Mouse (Mus musculus) myocyte (in vitro differentiated cells): ENCODE data around the gene Spata5. TPM values are rescaled to one million over a fixed set of nuclear protein-coding genes. Genes with fewer than 3 reads are reported as not detected.

ENCODE experiments used
- H3K27me3 ChIP-seq: one replicate; pipeline ENCODE4 v1.6.1; 2011; ENCODE audit not compliant: control insufficient read depth, insufficient read depth, insufficient read length
- H3K36me3 ChIP-seq: one replicate; pipeline ENCODE4 v1.6.1; 2011; ENCODE audit not compliant: control insufficient read depth, insufficient read depth
- H3K4me2 ChIP-seq: one replicate; pipeline ENCODE4 v1.6.1; 2011; ENCODE audit warnings: low read depth, control low read depth
- H3K4me3 ChIP-seq: one replicate; pipeline ENCODE4 v1.5.1; 2011; ENCODE audit warnings: mild to moderate bottlenecking, control low read depth, moderate library complexity
- H3K79me2 ChIP-seq: one replicate; pipeline ENCODE4 v1.6.1; 2011; ENCODE audit not compliant: control insufficient read depth, insufficient read depth
- H3ac ChIP-seq: one replicate; pipeline ENCODE4 v1.6.1; 2011; ENCODE audit not compliant: control insufficient read depth, insufficient read length
- CEBPB ChIP-seq: IDR thresholded peaks from 2 replicates; pipeline ENCODE4 v1.6.1; 2011; ENCODE audit warnings: mild to moderate bottlenecking, moderate library complexity; ENCODE audit not compliant: poor library complexity, insufficient read depth, severe bottlenecking
- E2F4 ChIP-seq: IDR thresholded peaks from one replicate; pipeline ENCODE4 v1.6.1; 2011; ENCODE audit warnings: mild to moderate bottlenecking, control low read depth, moderate library complexity; ENCODE audit not compliant: insufficient read depth
- MAX ChIP-seq: IDR thresholded peaks from one replicate; pipeline ENCODE4 v1.6.1; 2011; ENCODE audit warnings: low read depth, mild to moderate bottlenecking, control low read depth
- MYOD1 ChIP-seq, 3 experiments: IDR thresholded peaks; one replicate each; pipeline ENCODE4 v1.6.1; 2011; ENCODE audit warnings: control low read depth in 2 of 3, low read depth in 2 of 3, mild to moderate bottlenecking in 2 of 3, moderate library complexity in 1 of 3; ENCODE audit not compliant: insufficient read length in 2 of 3, control insufficient read depth in 1 of 3
- MYOG ChIP-seq, 3 experiments: IDR thresholded peaks; one replicate each; pipeline ENCODE4 v1.6.1; 2011; ENCODE audit warnings: control low read depth in 2 of 3, low read depth in 2 of 3, mild to moderate bottlenecking in 2 of 3; ENCODE audit not compliant: insufficient read length in 2 of 3, control insufficient read depth in 1 of 3, insufficient read depth in 1 of 3
- POLR2A ChIP-seq: IDR thresholded peaks from one replicate; pipeline ENCODE4 v1.6.1; 2011; ENCODE audit warnings: low read depth, mild to moderate bottlenecking, control low read depth, moderate library complexity; ENCODE audit not compliant: insufficient read length
- POLR2AphosphoS2 ChIP-seq: IDR thresholded peaks from one replicate; pipeline ENCODE4 v1.6.1; 2011; ENCODE audit warnings: low read depth, control low read depth; ENCODE audit not compliant: insufficient read length
- REST ChIP-seq: IDR thresholded peaks from one replicate; pipeline ENCODE4 v1.6.1; 2011; ENCODE audit warnings: mild to moderate bottlenecking, control low read depth, moderate library complexity; ENCODE audit not compliant: insufficient read depth, insufficient read length
- SRF ChIP-seq: IDR thresholded peaks from one replicate; pipeline ENCODE4 v1.6.1; 2011; ENCODE audit warnings: low read depth; ENCODE audit not compliant: control insufficient read depth, insufficient read length
- TCF12 ChIP-seq: IDR thresholded peaks from one replicate; pipeline ENCODE4 v1.6.1; 2011; ENCODE audit warnings: mild to moderate bottlenecking, control low read depth; ENCODE audit not compliant: poor library complexity, insufficient read depth, severe bottlenecking
- TCF3 ChIP-seq: IDR thresholded peaks from one replicate; pipeline ENCODE4 v1.6.1; 2011; ENCODE audit warnings: low read depth, control low read depth; ENCODE audit not compliant: insufficient read length
- USF1 ChIP-seq: IDR thresholded peaks from one replicate; pipeline ENCODE4 v1.6.1; 2011; ENCODE audit warnings: low read depth, mild to moderate bottlenecking, control low read depth, moderate library complexity
- polyA plus RNA-seq: library from polyadenylated mRNA; unstranded; fragments of >200 nt; fragmentation: generic; extraction: Trizol; gene quantifications from one replicate; pipeline ENCODE4 v1.2.1, GENCODE M21; 2012; ENCODE audit warnings: missing spikeins

The Spata5 gene
- polyA plus RNA-seq, 1 experiment = 24.2 TPM

DNA sequence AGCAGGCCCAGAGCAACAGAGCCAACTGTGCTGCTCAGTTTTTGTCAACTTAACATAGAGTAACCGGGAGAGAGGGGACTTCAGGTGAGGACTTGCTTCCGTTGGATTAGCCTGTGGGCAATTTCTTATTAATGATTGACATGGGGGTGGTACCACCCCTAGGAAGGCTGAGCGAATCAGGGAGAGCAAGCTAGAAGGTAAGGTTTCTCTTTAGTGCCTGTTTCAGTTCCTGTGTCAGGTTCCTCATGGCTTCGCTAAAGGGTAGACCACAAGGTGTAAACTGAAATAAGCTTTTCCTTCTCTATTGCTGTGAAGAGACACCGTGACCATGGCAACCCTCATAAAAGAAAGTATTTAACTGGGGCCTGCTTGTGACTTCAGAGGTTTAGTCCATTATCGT lies 32.4 kb upstream of the Spata5 start:
- Histone ChIP-seq H3K36me3 (no peaks in the 10 kb centered on the region), H3ac (no peak overlapping the region), H3K79me2 (no peaks in the 10 kb centered on the region), H3K4me2 (no peak overlapping the region), H3K27me3 (no peaks in the 10 kb centered on the region), H3K4me3 (no peak overlapping the region)
- no peak for TF ChIP-seq MAX
- TF ChIP-seq MYOG (IDR thresholded peaks at IDR 0.05; ENCODE audit: control insufficient read depth in 1 of 3, insufficient read depth in 1 of 3, insufficient read length in 2 of 3, low read depth in 2 of 3) = no peak
- TF ChIP-seq POLR2AphosphoS2 = no peak
- TF ChIP-seq USF1 = no peak
- TF ChIP-seq E2F4 = no peak
- no peak for TF ChIP-seq REST
- no peak for TF ChIP-seq POLR2A
- TF ChIP-seq CEBPB = no peak
- TF ChIP-seq TCF3 = no peak
- no peak for TF ChIP-seq MYOD1 (IDR thresholded peaks at IDR 0.05; ENCODE audit: control insufficient read depth in 1 of 3, insufficient read length in 2 of 3, low read depth in 2 of 3)
- TF ChIP-seq SRF = no peak
- TF ChIP-seq TCF12 = no peak

GRCm38 (mm10) chr3:37396930-37397608 lies 22.6 kb upstream of the Spata5 start:
- no peak overlapping the region for H3K4me2 ChIP-seq
- H3K36me3 ChIP-seq = no peaks in the 10 kb centered on the region
- TF ChIP-seq MAX (no peak), POLR2AphosphoS2 (no peak), SRF (no peak)
- H3K4me3 ChIP-seq = no peak overlapping the region
- H3ac ChIP-seq = no peak overlapping the region
- no peaks in the 10 kb centered on the region for H3K79me2 ChIP-seq
- H3K27me3 ChIP-seq = no peaks in the 10 kb centered on the region

DNA sequence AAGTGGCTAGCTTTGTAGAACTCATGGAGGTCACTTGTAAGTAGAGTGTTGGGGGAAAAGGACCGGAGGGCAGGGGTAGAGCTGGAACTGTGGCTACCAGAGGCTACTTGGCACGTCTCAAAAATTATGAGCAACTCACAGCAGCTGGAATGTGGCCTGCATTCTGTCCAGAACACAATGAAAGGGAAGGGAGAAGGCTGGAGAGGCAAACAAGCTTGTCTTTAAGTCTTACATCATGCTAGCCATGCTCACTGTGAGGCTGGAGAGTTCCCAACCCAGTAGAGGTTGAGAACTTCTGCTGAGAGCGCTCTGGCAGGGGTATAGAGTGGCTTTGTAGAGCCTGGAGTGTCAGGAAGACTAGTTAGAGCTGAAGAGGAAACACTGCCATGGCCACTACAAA lies 22.1 kb upstream of the Spata5 start:
- Histone ChIP-seq H3K79me2 (no peaks in the 10 kb centered on the region), H3K4me2 (no peak overlapping the region), H3K4me3 (no peak overlapping the region), H3K36me3 (no peaks in the 10 kb centered on the region), H3K27me3 (no peaks in the 10 kb centered on the region), H3ac (no peak overlapping the region)
- TF ChIP-seq MYOD1 (IDR thresholded peaks at IDR 0.05; ENCODE audit: control insufficient read depth in 1 of 3, insufficient read length in 2 of 3, low read depth in 2 of 3) (no peak), POLR2A (no peak), REST (no peak), POLR2AphosphoS2 (no peak), MYOG (IDR thresholded peaks at IDR 0.05; ENCODE audit: control insufficient read depth in 1 of 3, insufficient read depth in 1 of 3, insufficient read length in 2 of 3, low read depth in 2 of 3) (no peak), E2F4 (no peak), CEBPB (no peak), TCF12 (no peak), USF1 (no peak), MAX (no peak), TCF3 (no peak), SRF (no peak)

DNA sequence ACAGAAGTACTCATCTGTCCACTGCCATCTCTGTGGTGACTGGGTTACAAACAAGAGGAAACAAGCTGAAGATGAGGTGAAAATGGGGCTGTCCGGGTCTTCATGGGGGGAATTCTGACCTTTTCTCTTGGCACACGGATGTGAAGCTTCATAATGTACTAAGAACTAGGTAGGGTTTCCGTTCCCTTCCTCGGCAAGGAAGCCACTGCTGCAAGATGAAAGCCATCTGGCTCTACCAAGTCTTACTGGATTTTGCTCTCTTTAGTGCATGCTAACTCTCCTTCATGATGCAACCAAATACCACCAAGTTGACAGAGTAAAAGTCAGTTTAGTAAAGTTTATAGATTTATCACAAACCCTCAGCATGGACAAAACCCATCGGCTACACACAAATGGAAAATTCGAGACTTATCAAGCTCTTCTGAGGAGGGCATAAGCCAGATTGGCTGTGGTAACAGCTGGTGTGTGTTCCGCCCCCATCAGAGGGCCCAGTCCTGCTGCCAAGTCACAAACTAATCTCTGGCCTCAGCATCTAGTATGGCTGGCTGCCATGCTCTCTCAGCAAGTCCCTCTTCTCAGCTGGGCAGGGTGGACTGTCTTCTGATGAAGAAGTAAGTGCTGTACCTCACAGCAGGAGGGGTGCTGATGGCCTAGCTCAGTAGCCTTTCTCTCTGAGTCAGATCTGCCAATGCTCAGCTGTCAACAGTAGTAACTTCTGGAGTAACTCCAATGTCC lies 20.9 kb upstream of the Spata5 start:
- Histone ChIP-seq H3K79me2 (no peaks in the 10 kb centered on the region), H3K4me3 (no peak overlapping the region), H3ac (no peak overlapping the region), H3K36me3 (no peaks in the 10 kb centered on the region), H3K27me3 (no peaks in the 10 kb centered on the region), H3K4me2 (peak overlapping the region; percentile 37)
- TF ChIP-seq MYOD1 (IDR thresholded peaks at IDR 0.05; ENCODE audit: control insufficient read depth in 1 of 3, insufficient read length in 2 of 3, low read depth in 2 of 3) (peak in 2 of 3 experiments; percentile 77 to 87), MAX (no peak), TCF12 (peak; percentile 18), USF1 (no peak), E2F4 (no peak), POLR2AphosphoS2 (no peak), MYOG (IDR thresholded peaks at IDR 0.05; ENCODE audit: control insufficient read depth in 1 of 3, insufficient read depth in 1 of 3, insufficient read length in 2 of 3, low read depth in 2 of 3) (peak; percentile 38 to 86 (median 52)), TCF3 (peak; percentile 9), REST (no peak), SRF (no peak), CEBPB (no peak), POLR2A (no peak)
